Mouse (Mus musculus) myocyte (in vitro differentiated cells): Measurements from ENCODE around the gene Gramd1b. TPM values are rescaled to one million over a fixed set of nuclear protein-coding genes. Genes with fewer than 3 reads are reported as not detected.

Experiments
- H3K27me3 ChIP-seq: one replicate; pipeline ENCODE4 v1.6.1; 2011; ENCODE audit not compliant: control insufficient read depth, insufficient read depth, insufficient read length
- H3K36me3 ChIP-seq: one replicate; pipeline ENCODE4 v1.6.1; 2011; ENCODE audit not compliant: control insufficient read depth, insufficient read depth
- H3K4me2 ChIP-seq: one replicate; pipeline ENCODE4 v1.6.1; 2011; ENCODE audit warnings: low read depth, control low read depth
- H3K4me3 ChIP-seq: one replicate; pipeline ENCODE4 v1.5.1; 2011; ENCODE audit warnings: mild to moderate bottlenecking, control low read depth, moderate library complexity
- H3K79me2 ChIP-seq: one replicate; pipeline ENCODE4 v1.6.1; 2011; ENCODE audit not compliant: control insufficient read depth, insufficient read depth
- H3ac ChIP-seq: one replicate; pipeline ENCODE4 v1.6.1; 2011; ENCODE audit not compliant: control insufficient read depth, insufficient read length
- CEBPB ChIP-seq: IDR thresholded peaks from 2 replicates; pipeline ENCODE4 v1.6.1; 2011; ENCODE audit warnings: mild to moderate bottlenecking, moderate library complexity; ENCODE audit not compliant: poor library complexity, insufficient read depth, severe bottlenecking
- E2F4 ChIP-seq: IDR thresholded peaks from one replicate; pipeline ENCODE4 v1.6.1; 2011; ENCODE audit warnings: mild to moderate bottlenecking, control low read depth, moderate library complexity; ENCODE audit not compliant: insufficient read depth
- MAX ChIP-seq: IDR thresholded peaks from one replicate; pipeline ENCODE4 v1.6.1; 2011; ENCODE audit warnings: low read depth, mild to moderate bottlenecking, control low read depth
- MYOD1 ChIP-seq, 3 experiments: IDR thresholded peaks; one replicate each; pipeline ENCODE4 v1.6.1; 2011; ENCODE audit warnings: control low read depth in 2 of 3, low read depth in 2 of 3, mild to moderate bottlenecking in 2 of 3, moderate library complexity in 1 of 3; ENCODE audit not compliant: insufficient read length in 2 of 3, control insufficient read depth in 1 of 3
- MYOG ChIP-seq, 3 experiments: IDR thresholded peaks; one replicate each; pipeline ENCODE4 v1.6.1; 2011; ENCODE audit warnings: control low read depth in 2 of 3, low read depth in 2 of 3, mild to moderate bottlenecking in 2 of 3; ENCODE audit not compliant: insufficient read length in 2 of 3, control insufficient read depth in 1 of 3, insufficient read depth in 1 of 3
- POLR2A ChIP-seq: IDR thresholded peaks from one replicate; pipeline ENCODE4 v1.6.1; 2011; ENCODE audit warnings: low read depth, mild to moderate bottlenecking, control low read depth, moderate library complexity; ENCODE audit not compliant: insufficient read length
- POLR2AphosphoS2 ChIP-seq: IDR thresholded peaks from one replicate; pipeline ENCODE4 v1.6.1; 2011; ENCODE audit warnings: low read depth, control low read depth; ENCODE audit not compliant: insufficient read length
- REST ChIP-seq: IDR thresholded peaks from one replicate; pipeline ENCODE4 v1.6.1; 2011; ENCODE audit warnings: mild to moderate bottlenecking, control low read depth, moderate library complexity; ENCODE audit not compliant: insufficient read depth, insufficient read length
- SRF ChIP-seq: IDR thresholded peaks from one replicate; pipeline ENCODE4 v1.6.1; 2011; ENCODE audit warnings: low read depth; ENCODE audit not compliant: control insufficient read depth, insufficient read length
- TCF12 ChIP-seq: IDR thresholded peaks from one replicate; pipeline ENCODE4 v1.6.1; 2011; ENCODE audit warnings: mild to moderate bottlenecking, control low read depth; ENCODE audit not compliant: poor library complexity, insufficient read depth, severe bottlenecking
- TCF3 ChIP-seq: IDR thresholded peaks from one replicate; pipeline ENCODE4 v1.6.1; 2011; ENCODE audit warnings: low read depth, control low read depth; ENCODE audit not compliant: insufficient read length
- USF1 ChIP-seq: IDR thresholded peaks from one replicate; pipeline ENCODE4 v1.6.1; 2011; ENCODE audit warnings: low read depth, mild to moderate bottlenecking, control low read depth, moderate library complexity
- polyA plus RNA-seq: library from polyadenylated mRNA; unstranded; fragments of >200 nt; fragmentation: generic; extraction: Trizol; gene quantifications from one replicate; pipeline ENCODE4 v1.2.1, GENCODE M21; 2012; ENCODE audit warnings: missing spikeins

Gene Gramd1b
- polyA plus RNA-seq, 1 experiment, result 33.9 TPM

- no peaks in the 10 kb centered on the region for H3K79me2 ChIP-seq
- H3K4me3 ChIP-seq, result no peak overlapping the region
- H3K27me3 ChIP-seq, result no peaks in the 10 kb centered on the region
- no peak overlapping the region for H3K4me2 ChIP-seq
- H3K36me3 ChIP-seq, result no peaks in the 10 kb centered on the region
- H3ac ChIP-seq, result no peak overlapping the region
- TF ChIP-seq USF1 (no peak), MYOD1 (IDR thresholded peaks at IDR 0.05; ENCODE audit: control insufficient read depth in 1 of 3, insufficient read length in 2 of 3, low read depth in 2 of 3) (no peak), TCF12 (no peak), TCF3 (no peak), SRF (no peak), MYOG (IDR thresholded peaks at IDR 0.05; ENCODE audit: control insufficient read depth in 1 of 3, insufficient read depth in 1 of 3, insufficient read length in 2 of 3, low read depth in 2 of 3) (no peak), POLR2AphosphoS2 (no peak), POLR2A (no peak), E2F4 (no peak), CEBPB (no peak)
Measured at GRCm38 (mm10) chr9:40556396-40556795, 25.2 kb upstream of the Gramd1b start.

GRCm38 (mm10) chr9:40555243-40555642 is 24.1 kb upstream of the Gramd1b start:
- TF ChIP-seq POLR2AphosphoS2, result no peak
- TF ChIP-seq USF1, result no peak
- no peak for TF ChIP-seq E2F4
- TF ChIP-seq SRF, result no peak
- no peak for TF ChIP-seq MAX
- TF ChIP-seq MYOG (IDR thresholded peaks at IDR 0.05; ENCODE audit: control insufficient read depth in 1 of 3, insufficient read depth in 1 of 3, insufficient read length in 2 of 3, low read depth in 2 of 3), result no peak
- no peak for TF ChIP-seq CEBPB
- TF ChIP-seq TCF12, result no peak
- TF ChIP-seq TCF3, result no peak
- no peak for TF ChIP-seq POLR2A
- TF ChIP-seq MYOD1 (IDR thresholded peaks at IDR 0.05; ENCODE audit: control insufficient read depth in 1 of 3, insufficient read length in 2 of 3, low read depth in 2 of 3), result no peak
- TF ChIP-seq REST, result no peak
- no peak overlapping the region for H3K4me2 ChIP-seq
- H3K4me3 ChIP-seq, result no peak overlapping the region
- H3ac ChIP-seq, result no peak overlapping the region
- H3K27me3 ChIP-seq, result no peaks in the 10 kb centered on the region
- no peaks in the 10 kb centered on the region for H3K79me2 ChIP-seq
- H3K36me3 ChIP-seq, result no peaks in the 10 kb centered on the region

GRCm38 (mm10) chr9:40547876-40548275 is 16.7 kb upstream of the Gramd1b start:
- no peaks in the 10 kb centered on the region for H3K36me3 ChIP-seq
- no peaks in the 10 kb centered on the region for H3K79me2 ChIP-seq
- H3K4me3 ChIP-seq, result no peak overlapping the region
- no peak for TF ChIP-seq POLR2AphosphoS2
- TF ChIP-seq USF1, result no peak
- TF ChIP-seq MAX, result no peak
- TF ChIP-seq SRF, result no peak
- no peak for TF ChIP-seq TCF3
- TF ChIP-seq POLR2A, result no peak
- no peak for TF ChIP-seq TCF12
- TF ChIP-seq MYOD1 (IDR thresholded peaks at IDR 0.05; ENCODE audit: control insufficient read depth in 1 of 3, insufficient read length in 2 of 3, low read depth in 2 of 3), result no peak
- TF ChIP-seq REST, result no peak
- TF ChIP-seq MYOG (IDR thresholded peaks at IDR 0.05; ENCODE audit: control insufficient read depth in 1 of 3, insufficient read depth in 1 of 3, insufficient read length in 2 of 3, low read depth in 2 of 3), result no peak
- TF ChIP-seq CEBPB, result no peak
- no peak for TF ChIP-seq E2F4
- H3K4me2 ChIP-seq, result no peak overlapping the region
- H3K27me3 ChIP-seq, result no peaks in the 10 kb centered on the region
- H3ac ChIP-seq, result no peak overlapping the region

GRCm38 (mm10) chr9:40545193-40545592 is 14.0 kb upstream of the Gramd1b start:
- H3K79me2 ChIP-seq, result no peaks in the 10 kb centered on the region
- no peak overlapping the region for H3K4me2 ChIP-seq
- TF ChIP-seq POLR2AphosphoS2, result no peak
- TF ChIP-seq MYOD1 (IDR thresholded peaks at IDR 0.05; ENCODE audit: control insufficient read depth in 1 of 3, insufficient read length in 2 of 3, low read depth in 2 of 3), result no peak
- no peak for TF ChIP-seq MYOG (IDR thresholded peaks at IDR 0.05; ENCODE audit: control insufficient read depth in 1 of 3, insufficient read depth in 1 of 3, insufficient read length in 2 of 3, low read depth in 2 of 3)
- TF ChIP-seq TCF12, result no peak
- no peak for TF ChIP-seq TCF3
- TF ChIP-seq SRF, result no peak
- TF ChIP-seq POLR2A, result no peak
- no peak for TF ChIP-seq REST
- no peak for TF ChIP-seq MAX
- no peak for TF ChIP-seq USF1
- no peak for TF ChIP-seq E2F4
- TF ChIP-seq CEBPB, result no peak
- H3K4me3 ChIP-seq, result no peak overlapping the region
- H3K27me3 ChIP-seq, result no peaks in the 10 kb centered on the region
- H3K36me3 ChIP-seq, result no peaks in the 10 kb centered on the region
- H3ac ChIP-seq, result no peak overlapping the region

GRCm38 (mm10) chr9:40539588-40540140 is 8.5 kb upstream of the Gramd1b start:
- Histone ChIP-seq H3K79me2 (no peaks in the 10 kb centered on the region), H3K36me3 (no peaks in the 10 kb centered on the region), H3K27me3 (no peaks in the 10 kb centered on the region), H3ac (no peak overlapping the region), H3K4me3 (no peak overlapping the region), H3K4me2 (no peak overlapping the region)
- no peak for TF ChIP-seq POLR2A
- TF ChIP-seq POLR2AphosphoS2, result no peak
- TF ChIP-seq TCF12, result no peak
- TF ChIP-seq E2F4, result no peak
- no peak for TF ChIP-seq MYOD1 (IDR thresholded peaks at IDR 0.05; ENCODE audit: control insufficient read depth in 1 of 3, insufficient read length in 2 of 3, low read depth in 2 of 3)
